Mouse (Mus musculus) cerebellum, adult 9-10 months (tissue): Measurements from ENCODE around the gene Gstp1.

Experiments
- DNase-seq: peaks from one replicate; pipeline ENCODE4 v3.0.0; 2022

The Gstp1 gene

GRCm38 (mm10) chr19:3999121-3999730 lies 38.6 kb downstream of the Gstp1 start:
- DNase-seq, result peak; percentile 54

DNA sequence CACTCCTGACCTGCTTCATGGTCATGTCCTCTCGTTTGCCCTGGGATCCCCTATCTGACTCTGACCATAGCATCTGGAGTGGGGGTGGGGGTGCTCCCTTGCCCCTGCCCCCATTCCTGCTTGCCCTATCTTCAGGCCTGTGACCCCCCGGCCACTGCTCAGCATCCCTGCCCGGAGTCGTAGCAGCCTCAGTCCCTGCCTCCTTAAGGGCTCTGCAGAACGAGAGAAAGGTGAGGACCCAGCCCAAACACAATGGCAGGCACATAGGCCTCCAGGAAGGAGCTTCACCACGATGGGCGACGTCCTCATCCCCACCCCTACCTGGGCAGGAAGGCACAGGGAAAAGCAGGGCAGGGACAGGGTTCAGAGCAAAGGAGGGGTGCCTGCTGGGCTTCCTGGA lies 39.5 kb downstream of the Gstp1 start:
- DNase-seq, result peak; percentile 35

GRCm38 (mm10) chr19:3997231-3997630 lies 40.6 kb downstream of the Gstp1 start:
- no peak for DNase-seq

- no peak for DNase-seq
Measured at GRCm38 (mm10) chr19:3996747-3997146, 41.0 kb downstream of the Gstp1 start.

DNA sequence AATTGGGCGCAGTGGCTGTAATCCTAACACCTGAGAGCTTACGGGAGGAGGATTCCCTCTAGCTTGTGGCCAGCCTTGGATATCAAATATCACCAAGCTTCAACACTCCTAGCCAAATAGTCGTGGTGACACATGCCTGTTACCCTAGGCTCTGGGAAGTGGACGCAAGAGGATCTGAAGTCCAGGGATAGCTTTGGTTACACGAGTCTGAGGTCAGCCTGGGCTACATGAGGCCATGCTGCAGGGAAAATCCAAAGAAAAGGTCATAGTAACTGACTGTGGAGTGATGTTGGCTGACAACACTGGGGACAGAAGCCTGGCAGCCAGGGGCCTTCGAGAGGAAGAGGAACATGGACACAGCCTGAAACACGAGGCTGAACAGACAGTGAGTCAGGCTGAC lies 41.7 kb downstream of the Gstp1 start:
- no peak for DNase-seq

- no peak for DNase-seq
Measured at GRCm38 (mm10) chr19:3995505-3995904, 42.3 kb downstream of the Gstp1 start.

- DNase-seq, result no peak
Measured at GRCm38 (mm10) chr19:3994932-3995331, 42.9 kb downstream of the Gstp1 start.

- DNase-seq, result no peak
Measured at GRCm38 (mm10) chr19:3992416-3992815, 45.4 kb downstream of the Gstp1 start, which contains the start of gene Tbx10. TSS of gene Tbx10 (plus strand) at chr19:3992752.

- no peak for DNase-seq
Measured at GRCm38 (mm10) chr19:3991966-3992365, 45.8 kb downstream of the Gstp1 start.

DNA sequence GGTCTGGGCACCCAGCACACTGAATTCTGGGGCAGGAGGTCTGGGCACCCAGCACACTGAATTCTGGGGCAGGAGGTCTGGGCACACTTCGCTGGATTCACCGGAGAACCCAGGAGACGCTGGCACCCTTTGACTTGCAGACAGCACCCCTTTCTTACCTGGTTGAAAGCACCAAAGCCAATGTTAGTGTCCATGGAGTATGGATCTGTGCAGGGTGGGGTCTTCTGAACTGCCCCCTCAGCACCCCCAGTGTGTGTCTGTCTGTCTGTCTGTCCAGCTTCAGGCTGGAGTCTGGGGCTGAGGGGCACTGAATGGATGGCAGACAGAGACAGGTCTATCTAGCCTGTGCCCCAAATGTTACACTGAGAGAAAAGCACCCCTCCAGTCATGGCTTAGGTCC lies 46.2 kb downstream of the Gstp1 start:
- no peak for DNase-seq

DNA sequence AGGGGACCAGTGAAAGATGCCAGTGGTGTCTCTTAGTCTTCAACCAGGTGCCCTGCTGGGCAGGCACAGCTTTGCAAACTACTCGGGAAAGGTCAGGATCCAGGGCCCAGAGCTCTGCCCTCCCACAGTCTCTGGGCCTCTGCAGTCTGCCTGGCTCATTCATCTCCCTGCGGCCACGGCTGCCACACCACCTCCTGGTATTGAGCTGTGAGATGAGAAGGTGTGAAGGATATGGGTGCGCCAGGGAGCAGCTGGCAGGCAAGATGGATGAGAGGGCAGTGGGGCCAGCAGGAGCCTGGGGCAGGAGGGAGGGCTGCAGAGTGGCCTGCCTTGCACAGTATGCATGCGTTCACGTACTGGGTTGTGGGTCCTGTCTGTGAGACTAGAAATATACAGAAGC lies 47.0 kb downstream of the Gstp1 start:
- no peak for DNase-seq

GRCm38 (mm10) chr19:3988750-3989149 lies 49.0 kb downstream of the Gstp1 start:
- no peak for DNase-seq

DNA sequence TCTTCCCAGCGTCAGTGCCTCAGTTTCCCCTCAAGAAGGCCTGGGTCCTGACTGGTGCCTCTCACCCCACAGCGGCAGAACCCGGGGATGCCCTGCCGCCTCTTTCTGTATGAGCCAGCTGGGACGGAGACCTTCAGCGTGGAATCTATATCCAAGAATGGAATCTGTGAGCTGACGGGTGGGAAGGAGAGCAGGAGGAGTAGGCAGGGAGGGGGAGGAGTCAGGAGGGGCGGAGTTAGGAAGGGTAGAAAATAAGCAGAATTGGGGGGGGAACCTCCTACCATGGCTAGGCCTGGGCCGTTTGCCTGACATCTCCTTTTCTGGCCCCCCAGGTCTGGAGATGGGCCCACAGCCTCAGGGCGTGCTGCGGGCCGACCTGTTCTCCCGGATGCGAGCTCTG lies 49.7 kb downstream of the Gstp1 start:
- DNase-seq, result no peak

DNA sequence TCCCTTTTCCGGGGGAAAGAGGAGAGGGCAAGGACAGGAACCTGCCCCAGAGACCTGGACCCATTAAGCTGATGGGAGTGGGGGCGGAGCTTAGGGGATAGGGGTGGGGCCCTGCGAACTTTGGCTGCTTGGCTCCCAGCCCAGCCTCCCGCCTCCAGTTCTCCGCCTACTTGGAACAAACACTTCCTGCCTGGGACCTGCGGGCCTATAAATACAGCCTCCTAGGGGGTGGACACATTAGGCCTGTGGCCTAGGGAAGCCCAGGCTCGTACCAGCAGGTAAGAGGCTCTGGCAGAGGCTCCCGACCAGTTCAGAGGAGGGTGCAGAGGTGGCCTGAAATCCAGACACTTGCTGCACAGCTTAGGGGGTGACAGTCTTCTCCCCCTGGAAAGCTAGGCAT lies 51.5 kb downstream of the Gstp1 start, which contains the start of gene Acy3:
TSS of gene Acy3 (plus strand) at position 237 of the 400 bp plus-strand sequence.
- DNase-seq, result no peak
